Mouse (Mus musculus): ENCODE measurements around the gene Zfp935. TPM values are rescaled to one million over a fixed set of nuclear protein-coding genes. Genes with fewer than 3 reads are reported as not detected.

The Zfp935 gene
- polyA plus RNA-seq (2017; shearing (Covaris generic)): not detected

GRCm38 (mm10) chr13:62558189-62559110, at the start of gene Zfp935:
Gene Zfp935, minus strand, starts transcription at chr13:62558511.

GRCm38 (mm10) chr13:62571099-62571498, 12.8 kb upstream of the Zfp935 start, which contains the start of gene Zfp934:
Gene Zfp934, minus strand, starts transcription at chr13:62571199.

GRCm38 (mm10) chr13:62466424-62467334, 91.6 kb downstream of the Zfp935 start, which contains the start of gene Gm49359:
Gene Gm49359, minus strand, starts transcription at chr13:62466832.

Other genes with a start within 250 kb of the Zfp935 start
- 3.7 TPM for gene Gm3604, start 175.3 kb downstream of the Zfp935 start, polyA plus RNA-seq (2017; shearing (Covaris generic))
- gene Gm49359, start 91.7 kb downstream of the Zfp935 start, polyA plus RNA-seq (2017; shearing (Covaris generic)): 13.2 TPM
- 8.5 TPM for gene Zfp934, start 12.7 kb upstream of the Zfp935 start, polyA plus RNA-seq (2017; shearing (Covaris generic))
- gene 6720489N17Rik, start 65.7 kb upstream of the Zfp935 start, polyA plus RNA-seq (2017; shearing (Covaris generic)): 2.0 TPM
- 13.3 TPM for gene Platr25, start 202.2 kb upstream of the Zfp935 start, polyA plus RNA-seq (2017; shearing (Covaris generic))
- 4.1 TPM for gene Gm5141, start 227.3 kb upstream of the Zfp935 start, polyA plus RNA-seq (2017; shearing (Covaris generic))

Data from CD4-positive, CD25-positive, alpha-beta regulatory T cell (primary cell).